Mouse (Mus musculus) neural tube, embryonic 11.5 days (tissue): ENCODE measurements around the gene Gm3696. TPM values are rescaled to one million over a fixed set of nuclear protein-coding genes. Genes with fewer than 3 reads are reported as not detected.
"Not testable (repeated sequence)": the region's sequence is repeated elsewhere in the genome, so short reads cannot be mapped to it uniquely, and the experiment has no call there.

Experiments
- ATAC-seq: fragments of 200-750 bp; cut with Nextera tagmentation; 2 replicates; pipeline ENCODE4 v1.8.0; 2017; ENCODE audit warnings: moderate number of reproducible peaks, mild to moderate bottlenecking, moderate TSS enrichment, moderate library complexity; ENCODE audit not compliant: insufficient read depth, low FRiP score, low TSS enrichment
- DNase-seq: peaks from one replicate; pipeline ENCODE4 v3.0.0-alpha.2; 2015; ENCODE audit warnings: low spot score
- H3K27ac ChIP-seq: fragments of 300-500 bp; sonication (generic); 2 replicates; pipeline ENCODE4 v1.5.1; 2014; ENCODE audit warnings: low read depth, mild to moderate bottlenecking, low read length
- H3K27me3 ChIP-seq: fragments of 300-500 bp; sonication (generic); 2 replicates; pipeline ENCODE4 v1.6.1; 2014; ENCODE audit warnings: mild to moderate bottlenecking, low read length, mixed read lengths; ENCODE audit not compliant: control insufficient read depth, insufficient read depth
- H3K36me3 ChIP-seq: fragments of 300-500 bp; sonication (generic); 2 replicates; pipeline ENCODE4 v1.6.1; 2014; ENCODE audit warnings: mild to moderate bottlenecking, low read length, moderate library complexity, mixed read lengths; ENCODE audit not compliant: control insufficient read depth, insufficient read depth
- H3K4me1 ChIP-seq: fragments of 300-500 bp; sonication (generic); 2 replicates; pipeline ENCODE4 v1.6.1; 2014; ENCODE audit warnings: low read length, mixed read lengths; ENCODE audit not compliant: control insufficient read depth, insufficient read depth
- H3K4me2 ChIP-seq: fragments of 300-500 bp; sonication (generic); 2 replicates; pipeline ENCODE4 v1.6.1; 2014; ENCODE audit warnings: low read depth, mild to moderate bottlenecking, moderate library complexity
- H3K4me3 ChIP-seq: fragments of 300-500 bp; sonication (generic); 2 replicates; pipeline ENCODE4 v1.5.1; 2014; ENCODE audit warnings: low read depth, low read length
- H3K9ac ChIP-seq: fragments of 300-500 bp; sonication (generic); 2 replicates; pipeline ENCODE4 v1.6.1; 2014; ENCODE audit warnings: mild to moderate bottlenecking, low read length
- H3K9me3 ChIP-seq: fragments of 300-500 bp; sonication (generic); 2 replicates; pipeline ENCODE4 v1.6.1; 2016; ENCODE audit warnings: low read length; ENCODE audit not compliant: control insufficient read depth
- WGBS: fragments of 180-500 bp; shearing (Covaris S2); extraction: QIAGEN DNeasy Blood & Tissue Kit; methylation state at CpG from one replicate; pipeline ENCODE4 v1.1.7; 2014; 5-methylcytosine and 5-hydroxymethylcytosine counted together
- polyA plus RNA-seq: library from polyadenylated mRNA; unstranded; fragments of >200 nt; fragmentation: Nextera tagmentation; extraction: Ambion mirVana; gene quantifications from 2 replicates; pipeline ENCODE4 v1.2.1, GENCODE M21; 2014

Gm3696 gene
- 2.2 and 4.1 TPM in 2 replicates for polyA plus RNA-seq

DNA sequence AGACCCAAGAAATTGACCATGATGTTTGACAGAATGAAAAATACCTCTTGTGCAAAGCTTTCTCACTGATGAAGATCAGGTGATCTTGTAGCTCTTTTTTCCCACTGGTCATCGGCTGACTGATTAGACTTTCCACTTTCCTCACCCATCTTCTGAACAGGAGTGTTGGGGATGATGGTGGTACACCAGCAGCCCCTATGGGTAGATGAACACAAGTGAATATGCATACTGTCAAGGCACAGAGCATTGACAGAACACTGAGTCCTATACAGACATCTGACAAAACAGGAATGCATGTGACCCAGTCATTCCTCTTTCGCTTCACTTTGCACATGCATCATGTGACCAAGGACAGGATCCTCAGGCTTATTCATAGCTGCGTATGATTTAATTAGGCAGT lies at the start of gene Gm3696:
TSS of gene Gm3696 (minus strand) at position 101 of the 400 bp plus-strand sequence.
- 77% methylated on average over 1 of the region's 3 CpGs for WGBS
- not testable (repeated sequence) for H3K27me3 ChIP-seq, DNase-seq, ATAC-seq, H3K4me1 ChIP-seq, H3K9me3 ChIP-seq, H3K27ac ChIP-seq, H3K9ac ChIP-seq, H3K4me2 ChIP-seq, H3K36me3 ChIP-seq, H3K4me3 ChIP-seq

DNA sequence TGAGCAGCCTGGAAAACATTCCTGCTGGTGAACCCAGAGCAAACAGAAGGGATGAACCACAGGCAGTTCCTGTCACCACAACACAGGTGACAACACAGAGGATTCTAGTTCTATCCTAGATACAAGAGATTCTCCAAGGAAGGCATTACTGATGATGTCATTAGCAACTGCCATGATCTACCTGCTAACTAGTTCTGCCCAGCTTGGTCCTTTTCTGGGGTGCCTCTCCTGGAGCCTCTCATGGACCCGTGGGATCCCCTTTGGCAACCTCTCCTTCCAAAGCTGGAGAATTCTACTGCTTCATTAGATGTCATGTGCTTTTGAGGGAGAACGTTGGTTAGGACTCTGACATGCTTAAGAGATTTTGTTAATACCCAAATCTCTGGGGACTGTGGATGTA lies 24.9 kb upstream of the Gm3696 start, which contains the start of gene Gm6676:
TSS of gene Gm6676 (minus strand) at position 101 of the 400 bp plus-strand sequence.
- not testable (repeated sequence) for H3K9me3 ChIP-seq, H3K9ac ChIP-seq, H3K36me3 ChIP-seq, DNase-seq, H3K4me2 ChIP-seq, H3K27me3 ChIP-seq, ATAC-seq, H3K4me3 ChIP-seq, H3K4me1 ChIP-seq, H3K27ac ChIP-seq
- no CpG with 5 or more reads among the region's 2 CpGs for WGBS

DNA sequence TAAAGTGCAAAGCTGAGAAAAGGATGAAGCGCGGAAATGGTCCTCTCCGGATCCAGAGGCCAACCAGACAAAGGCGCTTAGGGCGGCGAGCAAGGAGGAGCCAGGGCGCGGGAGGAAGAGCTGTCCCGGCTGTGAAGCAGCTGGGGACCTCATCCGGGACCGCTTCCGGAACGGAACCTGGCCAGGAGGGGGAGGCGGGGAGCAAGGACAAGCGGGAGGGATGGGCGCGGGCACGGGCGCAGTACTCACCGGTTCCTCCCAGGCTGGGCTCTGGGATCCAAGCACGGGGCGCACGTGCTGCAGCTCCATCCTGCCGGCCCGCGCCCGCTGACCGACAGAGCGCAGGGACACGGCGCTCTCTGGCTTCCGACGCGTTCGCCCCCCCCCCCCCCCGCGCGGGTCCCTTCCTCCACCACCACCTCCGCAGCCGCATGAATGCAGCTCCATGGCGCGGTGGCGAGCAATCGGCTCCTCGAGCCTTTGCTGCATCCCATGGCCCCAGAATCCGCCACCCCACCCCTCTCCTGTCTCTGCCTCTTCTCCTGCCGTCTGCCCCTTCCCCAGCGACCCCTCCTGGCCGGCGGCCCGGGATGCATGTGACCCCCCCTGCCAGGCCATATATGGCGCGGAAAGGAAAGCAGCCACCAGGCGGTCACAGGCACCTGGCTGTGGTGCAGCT lies 4.8 kb upstream of the Gm3696 start:
- not testable (repeated sequence) for H3K36me3 ChIP-seq, H3K27ac ChIP-seq, H3K27me3 ChIP-seq, H3K4me1 ChIP-seq, H3K9me3 ChIP-seq
- DNase-seq (peak; percentile 51), ATAC-seq (peak; percentile 68; the same call in 1 of the 2 replicates)
- 0% methylated on average over 6 of the region's 54 CpGs for WGBS
- peak overlapping the region; percentile 48 for H3K9ac ChIP-seq
- peak overlapping the region; percentile 39 for H3K4me3 ChIP-seq
- peak overlapping the region; percentile 32 for H3K4me2 ChIP-seq

DNA sequence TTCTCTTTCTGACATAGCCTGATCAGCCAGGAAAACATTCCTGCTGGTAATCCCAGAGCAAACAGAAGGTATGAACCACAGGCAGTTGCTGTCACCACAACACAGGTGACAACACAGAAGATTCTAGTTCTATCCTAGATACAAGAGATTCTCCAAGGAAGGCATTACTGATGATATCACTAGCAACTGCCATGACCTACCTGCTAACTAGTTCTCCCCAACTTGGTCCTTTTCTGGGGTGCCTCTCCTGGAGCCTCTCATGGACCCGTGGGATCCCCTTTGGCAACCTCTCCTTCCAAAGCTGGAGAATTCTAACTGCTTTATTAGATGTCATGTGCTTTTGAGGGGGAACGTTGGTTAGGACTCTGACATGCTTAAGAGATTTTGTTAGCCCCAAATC lies 55.6 kb downstream of the Gm3696 start, which contains the start of gene Gm3685:
TSS of gene Gm3685 (minus strand) at position 101 of the 400 bp plus-strand sequence.
- not testable (repeated sequence) for ATAC-seq, H3K9ac ChIP-seq, H3K27ac ChIP-seq, DNase-seq, H3K27me3 ChIP-seq, H3K36me3 ChIP-seq, H3K9me3 ChIP-seq, H3K4me3 ChIP-seq, H3K4me1 ChIP-seq, H3K4me2 ChIP-seq
- no CpG with 5 or more reads among the region's 2 CpGs for WGBS

Other genes starting within 250 kb of the Gm3696 start
- gene Gm3667, start 210.7 kb downstream of the Gm3696 start, polyA plus RNA-seq, result 1.8 and 2.1 TPM in 2 replicates
- gene Gm6356, start 126.8 kb downstream of the Gm3696 start, polyA plus RNA-seq, result not detected in 2 replicates
- 0.76 and 0.96 TPM in 2 replicates for gene Gm10406, start 73.2 kb downstream of the Gm3696 start, polyA plus RNA-seq
- gene Gm3685, start 55.7 kb downstream of the Gm3696 start, polyA plus RNA-seq, result not detected in 2 replicates
- gene Gm6676, start 24.8 kb upstream of the Gm3696 start, polyA plus RNA-seq, result not detected in 2 replicates
- 3.8 and 4.2 TPM in 2 replicates for gene Gm3512, start 73.9 kb upstream of the Gm3696 start, polyA plus RNA-seq
- not detected in 2 replicates for gene Gm16434, start 93.9 kb upstream of the Gm3696 start, polyA plus RNA-seq
- not detected in 2 replicates for gene Gm3727, start 164.1 kb upstream of the Gm3696 start, polyA plus RNA-seq
- 1.5 and 2.4 TPM in 2 replicates for gene Gm3739, start 214.4 kb upstream of the Gm3696 start, polyA plus RNA-seq
- gene Gm5797, start 231.8 kb upstream of the Gm3696 start, polyA plus RNA-seq, result not detected in 2 replicates